Mouse (Mus musculus): Measurements from ENCODE around the gene Olfr837. TPM values are rescaled to one million over a fixed set of nuclear protein-coding genes. Genes with fewer than 3 reads are reported as not detected.

Gene Olfr837
- total RNA-seq (2023) = not detected in 2 replicates

DNA sequence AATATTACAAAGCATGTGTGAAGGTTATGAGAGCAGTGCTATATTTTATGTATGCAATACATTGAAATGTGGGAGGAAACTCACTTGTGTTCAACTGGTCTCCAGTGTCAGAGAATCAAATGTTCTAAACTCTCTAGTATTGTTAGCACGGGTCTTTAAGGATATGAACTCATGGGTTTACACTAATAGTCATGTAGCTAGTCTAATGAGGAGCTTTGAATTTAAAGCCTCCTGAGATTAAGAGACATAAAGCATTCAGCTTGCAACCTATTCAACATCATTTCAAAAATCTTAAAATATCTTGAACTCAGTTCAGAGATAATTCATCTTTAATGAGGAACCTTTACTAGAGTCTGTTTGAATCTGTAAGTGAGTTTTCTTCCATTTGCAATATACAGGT lies at the start of gene Olfr837:
Gene Olfr837 (plus strand): TSS at position 301 of the 400 bp plus-strand sequence.

DNA sequence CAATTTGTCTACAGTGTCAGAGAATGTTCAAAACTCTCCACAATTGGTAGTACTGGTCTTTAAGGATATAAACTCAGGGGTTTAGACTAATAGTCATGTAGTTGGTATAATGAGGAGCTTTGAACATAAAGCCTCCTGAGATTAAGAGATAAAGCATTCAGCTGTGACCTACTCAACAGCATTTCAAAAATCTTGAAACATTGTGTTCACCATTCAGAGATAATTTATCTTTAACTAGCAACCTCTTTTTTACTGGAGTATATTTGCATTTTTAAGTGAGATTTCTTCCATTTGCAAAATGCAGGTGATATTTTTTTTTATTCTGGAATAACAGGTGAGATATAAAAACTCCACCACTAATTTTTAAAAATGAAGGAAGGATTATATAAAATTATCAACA lies 16.0 kb upstream of the Olfr837 start, which contains the start of gene Olfr836:
Gene Olfr836 (plus strand): TSS at position 301 of the 400 bp plus-strand sequence.

DNA sequence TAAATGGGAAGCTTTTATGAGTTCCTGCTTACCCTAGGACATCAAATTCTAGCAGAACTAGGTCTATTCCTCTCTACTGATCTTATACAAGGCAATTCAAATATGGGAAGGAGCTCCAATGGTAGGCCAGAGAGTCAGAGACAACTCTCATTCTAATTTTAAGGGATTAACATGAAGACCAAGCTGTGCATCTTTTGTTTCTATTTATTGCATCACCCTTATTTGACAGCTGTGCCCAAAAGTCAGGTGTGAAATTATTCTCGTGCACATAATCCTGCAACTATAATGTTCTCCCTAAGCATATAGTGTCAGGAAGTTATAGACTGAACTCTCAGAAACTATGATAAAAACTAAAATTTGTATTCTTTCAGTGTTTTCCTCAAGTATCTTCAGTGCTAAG lies 41.1 kb downstream of the Olfr837 start, which contains the start of gene Olfr839-ps1:
Gene Olfr839-ps1 (minus strand): TSS at position 101 of the 400 bp plus-strand sequence.

Other genes starting within 250 kb of the Olfr837 start
- gene Olfr832, start 199.2 kb upstream of the Olfr837 start, total RNA-seq (2023) = not detected in 2 replicates
- not detected in 2 replicates for gene Olfr834, start 148.3 kb upstream of the Olfr837 start, total RNA-seq (2023)
- gene Olfr835, start 103.6 kb upstream of the Olfr837 start, total RNA-seq (2023) = not detected in 2 replicates
- not detected in 2 replicates for gene Olfr836, start 15.9 kb upstream of the Olfr837 start, total RNA-seq (2023)
- gene Olfr839-ps1, start 41.0 kb downstream of the Olfr837 start, total RNA-seq (2023) = not detected in 2 replicates
- gene Olfr843, start 115.7 kb downstream of the Olfr837 start, total RNA-seq (2023) = not detected in 2 replicates
- not detected in 2 replicates for gene Olfr844, start 180.0 kb downstream of the Olfr837 start, total RNA-seq (2023)
- gene Olfr845, start 200.1 kb downstream of the Olfr837 start, total RNA-seq (2023) = not detected in 2 replicates
- not detected in 2 replicates for gene Olfr846, start 227.7 kb downstream of the Olfr837 start, total RNA-seq (2023)
- not detected in 2 replicates for gene Olfr847, start 242.4 kb downstream of the Olfr837 start, total RNA-seq (2023)